In genomic region chr9:64273757-64274156, GRCm38 (mm10) we compare ENCODE assay signal across 18 mouse cellular contexts. TPM values are rescaled to one million over a fixed set of nuclear protein-coding genes. Genes with fewer than 3 reads are reported as not detected.
"Had no signal": no experiment of that assay in that cellular context is flagged by ENCODE, and none has a peak within 500 bp of the region (broad histone marks: within the 10 kb centered on the region; RNA-seq: fewer than 3 reads in every experiment).

No protein-coding gene starts in this region.

- H3K36me3 ChIP-seq: liver, embryonic 13.5 days; midbrain, embryonic 12.5 days; neural tube, embryonic 13.5 days had no signal

- H3K4me2 ChIP-seq: liver, embryonic 13.5 days; midbrain, embryonic 12.5 days; neural tube, embryonic 13.5 days had no signal

- H3K9ac ChIP-seq: liver, embryonic 13.5 days; midbrain, embryonic 12.5 days; neural tube, embryonic 13.5 days had no signal

- ATAC-seq: midbrain, embryonic 16.5 days had no signal

- H3K9me3 ChIP-seq: liver, embryonic 13.5 days; midbrain, embryonic 12.5 days; neural tube, embryonic 13.5 days had no signal

- H3K27me3 ChIP-seq: liver, embryonic 13.5 days; midbrain, embryonic 12.5 days; neural tube, embryonic 13.5 days had no signal

- H3K4me1 ChIP-seq: liver, embryonic 13.5 days; midbrain, embryonic 12.5 days; neural tube, embryonic 13.5 days had no signal

- DNase-seq: kidney, adult 11 months; kidney, adult 8-10 months; kidney, postnatal 14 days; kidney, postnatal 4 days; left cerebral cortex, postnatal 4 days; liver, embryonic 13.5 days; lung, adult 2 months; lung, postnatal 14 days; lung, postnatal 4 days; thymus, adult 18-20 months; thymus, postnatal 36 days had no signal

- H3K4me3 ChIP-seq: liver, embryonic 13.5 days; midbrain, embryonic 12.5 days; myocyte; neural tube, embryonic 13.5 days had no signal

- H3K27ac ChIP-seq: liver, embryonic 13.5 days; midbrain, embryonic 12.5 days; neural tube, embryonic 13.5 days had no signal

RNA-seq across cellular contexts. Expression of gene Uchl4, which starts 38.8 kb away (rescaled TPM):
- polyA plus RNA-seq: liver, adult 2 months; lung, adult 2 months; small intestine, adult 2 months; spleen, adult 2 months had no signal
